Mouse (Mus musculus) heart, adult 2 months (tissue): ENCODE results near the gene Mnt.

ENCODE experiments used
- CTCF ChIP-seq: fragments of 200-600 bp; IDR thresholded peaks from 2 replicates; pipeline ENCODE4 v1.8.1; 2022; ENCODE audit warnings: antibody characterized with exemption, mild to moderate bottlenecking, moderate library complexity
- EP300 ChIP-seq: fragments of 200-500 bp; IDR thresholded peaks from 2 replicates; pipeline ENCODE4 v1.6.1; 2011; ENCODE audit warnings: low read depth, low read length, control low read depth; ENCODE audit not compliant: insufficient read depth

GRCm38 (mm10) chr11:74831606-74832451, 1.1 kb downstream of the Mnt start:
- TF ChIP-seq EP300 (peak; percentile 50; the same call in 1 of the 2 replicates), CTCF (no peak)
